Mouse (Mus musculus) liver, embryonic 13.5 days (tissue): ENCODE results near the gene Camk2b. TPM values are rescaled to one million over a fixed set of nuclear protein-coding genes. Genes with fewer than 3 reads are reported as not detected.
A peak's percentile ranks its signal among the peaks of the same experiment; 100 is the strongest.
"Not testable (repeated sequence)": the region's sequence is repeated elsewhere in the genome, so short reads cannot be mapped to it uniquely, and the experiment has no call there.

Experiments used
- ATAC-seq: fragments of 200-750 bp; cut with Nextera tagmentation; 2 replicates; pipeline ENCODE4 v1.8.0; 2017; ENCODE audit warnings: low read depth, mild to moderate bottlenecking, moderate number of reproducible peaks, moderate library complexity
- DNase-seq: peaks from one replicate; pipeline ENCODE4 v3.0.0; 2022
- H3K27ac ChIP-seq: fragments of 300-500 bp; sonication (generic); 2 replicates; pipeline ENCODE4 v1.5.1; 2015; ENCODE audit warnings: moderate library complexity, mild to moderate bottlenecking, inconsistent platforms
- H3K27me3 ChIP-seq: fragments of 300-500 bp; sonication (generic); 2 replicates; pipeline ENCODE4 v1.6.1; 2015; ENCODE audit warnings: mild to moderate bottlenecking, inconsistent platforms
- H3K36me3 ChIP-seq: fragments of 300-500 bp; sonication (generic); 2 replicates; pipeline ENCODE4 v1.6.1; 2015; ENCODE audit warnings: mild to moderate bottlenecking, inconsistent platforms
- H3K4me1 ChIP-seq: fragments of 300-500 bp; sonication (generic); replicated peaks from 2 replicates; pipeline ENCODE4 v1.6.1; 2015; ENCODE audit warnings: inconsistent platforms
- H3K4me2 ChIP-seq: fragments of 300-500 bp; sonication (generic); 2 replicates; pipeline ENCODE4 v1.6.1; 2015; ENCODE audit warnings: inconsistent platforms, mild to moderate bottlenecking, moderate library complexity
- H3K4me3 ChIP-seq: fragments of 300-500 bp; sonication (generic); replicated peaks from 2 replicates; pipeline ENCODE4 v1.5.1; 2015; ENCODE audit warnings: mild to moderate bottlenecking, inconsistent platforms
- H3K9ac ChIP-seq: fragments of 300-500 bp; sonication (generic); 2 replicates; pipeline ENCODE4 v1.6.1; 2015; ENCODE audit warnings: mild to moderate bottlenecking, inconsistent platforms
- H3K9me3 ChIP-seq: fragments of 300-500 bp; sonication (generic); replicated peaks from 2 replicates; pipeline ENCODE4 v1.6.1; 2016; ENCODE audit warnings: inconsistent platforms
- WGBS: fragments of 180-500 bp; shearing (Covaris S2); methylation state at CpG from one replicate; pipeline ENCODE4 v1.1.7; 2015; ENCODE audit not compliant: insufficient replicate concordance; 5-methylcytosine and 5-hydroxymethylcytosine counted together
- polyA plus RNA-seq: library from polyadenylated mRNA; unstranded; fragments of >200 nt; fragmentation: Nextera tagmentation; extraction: Ambion mirVana; gene quantifications from 2 replicates; pipeline ENCODE4 v1.2.1, GENCODE M21; 2015

Camk2b gene
- 0.35 and 0.63 TPM in 2 replicates for polyA plus RNA-seq

GRCm38 (mm10) chr11:6066176-6066575 is at the start of gene Camk2b:
Gene Camk2b, minus strand, starts transcription at chr11:6066362.
- Histone ChIP-seq H3K4me3 (peak within 1 kb of the TSS; percentile 48), H3K9ac (no peak within 1 kb of the TSS), H3K27me3 (peaks cover 88% of the 10 kb centered on the region), H3K4me2 (peak within 1 kb of the TSS; percentile 64), H3K4me1 (peaks cover 8% of the 10 kb centered on the region), H3K27ac (no peak within 1 kb of the TSS), H3K36me3 (no peaks in the 10 kb centered on the region), H3K9me3 (no peaks in the 10 kb centered on the region)
- 10% methylated on average over 6 of the region's 6 CpGs for WGBS
- ATAC-seq: no peak
- no peak for DNase-seq

GRCm38 (mm10) chr11:6111734-6112484 is 45.7 kb upstream of the Camk2b start:
- WGBS: 80% methylated on average over 5 of the region's 5 CpGs
- Histone ChIP-seq H3K4me1 (no peaks in the 10 kb centered on the region), H3K9ac (no peak overlapping the region), H3K36me3 (peaks cover 60% of the 10 kb centered on the region), H3K27me3 (no peaks in the 10 kb centered on the region), H3K4me3 (no peak overlapping the region), H3K27ac (no peak overlapping the region), H3K4me2 (no peak overlapping the region), H3K9me3 (no peaks in the 10 kb centered on the region)
- ATAC-seq (no peak), DNase-seq (no peak)

- Histone ChIP-seq H3K4me3 (no peak overlapping the region), H3K27me3 (no peaks in the 10 kb centered on the region), H3K4me1 (no peaks in the 10 kb centered on the region), H3K9ac (no peak overlapping the region), H3K27ac (no peak overlapping the region), H3K36me3 (peaks cover 72% of the 10 kb centered on the region), H3K4me2 (no peak overlapping the region), H3K9me3 (no peaks in the 10 kb centered on the region)
- DNase-seq (no peak), ATAC-seq (no peak)
These were observed 43.8 kb upstream of the Camk2b start for GRCm38 (mm10) chr11:6109990-6110389.

GRCm38 (mm10) chr11:6108296-6108695 is 42.1 kb upstream of the Camk2b start:
- no peaks in the 10 kb centered on the region for H3K4me1 ChIP-seq
- H3K9ac ChIP-seq: no peak overlapping the region
- H3K4me3 ChIP-seq: no peak overlapping the region
- WGBS: 80% methylated on average over 5 of the region's 5 CpGs
- no peak overlapping the region for H3K4me2 ChIP-seq
- no peaks in the 10 kb centered on the region for H3K27me3 ChIP-seq
- H3K36me3 ChIP-seq: peaks cover 68% of the 10 kb centered on the region
- ATAC-seq (no peak), DNase-seq (no peak)
- no peaks in the 10 kb centered on the region for H3K9me3 ChIP-seq
- no peak overlapping the region for H3K27ac ChIP-seq

- ATAC-seq (no peak), DNase-seq (no peak)
- no peak overlapping the region for H3K9ac ChIP-seq
- no peak overlapping the region for H3K4me2 ChIP-seq
- H3K27ac ChIP-seq: no peak overlapping the region
- no peaks in the 10 kb centered on the region for H3K27me3 ChIP-seq
- WGBS: 82% methylated on average over 3 of the region's 3 CpGs
- H3K9me3 ChIP-seq: no peaks in the 10 kb centered on the region
- peaks cover 63% of the 10 kb centered on the region for H3K36me3 ChIP-seq
- H3K4me3 ChIP-seq: no peak overlapping the region
- no peaks in the 10 kb centered on the region for H3K4me1 ChIP-seq
These were observed 41.6 kb upstream of the Camk2b start for GRCm38 (mm10) chr11:6107722-6108121.

- WGBS: 77% methylated on average over 5 of the region's 5 CpGs
- no peak overlapping the region for H3K4me2 ChIP-seq
- no peak overlapping the region for H3K4me3 ChIP-seq
These were observed 38.6 kb upstream of the Camk2b start for GRCm38 (mm10) chr11:6104734-6105133.

GRCm38 (mm10) chr11:6096637-6097036 is 30.5 kb upstream of the Camk2b start:
- H3K27ac ChIP-seq, H3K36me3 ChIP-seq, H3K4me3 ChIP-seq, ATAC-seq, H3K27me3 ChIP-seq, H3K9ac ChIP-seq, DNase-seq, H3K4me2 ChIP-seq, H3K9me3 ChIP-seq, H3K4me1 ChIP-seq: not testable (repeated sequence)
- 51% methylated on average over 3 of the region's 3 CpGs for WGBS

More at GRCm38 (mm10) chr11:6104734-6105133, 38.6 kb upstream of the Camk2b start:
- Histone ChIP-seq H3K9ac (no peak overlapping the region), H3K27me3 (no peaks in the 10 kb centered on the region), H3K27ac (no peak overlapping the region), H3K9me3 (no peaks in the 10 kb centered on the region), H3K36me3 (peaks cover 34% of the 10 kb centered on the region), H3K4me1 (no peaks in the 10 kb centered on the region)
- DNase-seq: no peak
- no peak for ATAC-seq

- no peak overlapping the region for H3K4me2 ChIP-seq
- no peaks in the 10 kb centered on the region for H3K4me1 ChIP-seq
- H3K9me3 ChIP-seq: no peaks in the 10 kb centered on the region
- H3K9ac ChIP-seq: no peak overlapping the region
- no peak for DNase-seq
- no peak overlapping the region for H3K4me3 ChIP-seq
- no peaks in the 10 kb centered on the region for H3K36me3 ChIP-seq
- H3K27me3 ChIP-seq: no peaks in the 10 kb centered on the region
- no peak overlapping the region for H3K27ac ChIP-seq
- no peak for ATAC-seq
- WGBS: 54% methylated on average over 4 of the region's 4 CpGs
These were observed 20.8 kb upstream of the Camk2b start for GRCm38 (mm10) chr11:6086991-6087390.

- H3K27ac ChIP-seq: no peak overlapping the region
- no peaks in the 10 kb centered on the region for H3K4me1 ChIP-seq
- H3K4me3 ChIP-seq: no peak overlapping the region
- no peaks in the 10 kb centered on the region for H3K27me3 ChIP-seq
- no peak overlapping the region for H3K9ac ChIP-seq
- ATAC-seq: no peak
- 65% methylated on average over 2 of the region's 2 CpGs for WGBS
- H3K36me3 ChIP-seq: no peaks in the 10 kb centered on the region
- H3K9me3 ChIP-seq: no peaks in the 10 kb centered on the region
- no peak for DNase-seq
- H3K4me2 ChIP-seq: no peak overlapping the region
These were observed 12.6 kb upstream of the Camk2b start for GRCm38 (mm10) chr11:6078737-6079136.

GRCm38 (mm10) chr11:6075618-6076066 is 9.5 kb upstream of the Camk2b start:
- DNase-seq (no peak), ATAC-seq (no peak)
- H3K4me1 ChIP-seq: no peaks in the 10 kb centered on the region
- no peaks in the 10 kb centered on the region for H3K36me3 ChIP-seq
- no peaks in the 10 kb centered on the region for H3K9me3 ChIP-seq
- 0 out of 2 replicates have a peak, but pooled peaks cover 3% of the 10 kb centered on the region for H3K27me3 ChIP-seq
- H3K4me2 ChIP-seq: no peak overlapping the region
- H3K27ac ChIP-seq: no peak overlapping the region
- H3K9ac ChIP-seq: no peak overlapping the region
- WGBS: 62% methylated on average over 8 of the region's 8 CpGs
- H3K4me3 ChIP-seq: no peak overlapping the region

GRCm38 (mm10) chr11:6068181-6068957 is 2.2 kb upstream of the Camk2b start:
- H3K9me3 ChIP-seq: no peaks in the 10 kb centered on the region
- 13% methylated on average over 18 of the region's 19 CpGs for WGBS
- ATAC-seq: no peak
- no peak overlapping the region for H3K4me3 ChIP-seq
- H3K9ac ChIP-seq: no peak overlapping the region
- no peak overlapping the region for H3K4me2 ChIP-seq
- peaks cover 72% of the 10 kb centered on the region for H3K27me3 ChIP-seq
- H3K36me3 ChIP-seq: no peaks in the 10 kb centered on the region
- DNase-seq: no peak
- H3K27ac ChIP-seq: no peak overlapping the region
- peaks cover 8% of the 10 kb centered on the region for H3K4me1 ChIP-seq
